Mouse (Mus musculus) erythroid progenitor cell, adult 5-6 weeks (primary cell): Measurements from ENCODE around the gene C9orf72. TPM values are rescaled to one million over a fixed set of nuclear protein-coding genes. Genes with fewer than 3 reads are reported as not detected.

Source experiments
- ATAC-seq: replicated peaks from 2 replicates; pipeline ENCODE4 v1.8.0; 2016; ENCODE audit warnings: moderate number of reproducible peaks, mild to moderate bottlenecking, moderate TSS enrichment, inconsistent platforms; ENCODE audit not compliant: poor library complexity, low FRiP score, severe bottlenecking
- total RNA-seq, 2 experiments: library from RNA; stranded (forward) in 1 of 2; stranded (reverse) in 1 of 2; fragments of 150-400 nt in 1 of 2; fragments of 186-747, 209-891 nt in 1 of 2; gene quantifications; 2 replicates each; pipeline versions ENCODE4 v1.2.3 to v1.2.4; 2015 to 2017; ENCODE audit warnings: low replicate concordance in 2 of 2

C9orf72 gene
- total RNA-seq, 2 experiments from 2014 or later = 2.9 to 11.3 TPM

GRCm38 (mm10) chr4:35143472-35144102, 82.4 kb downstream of the C9orf72 start:
- no peak for ATAC-seq

Other genes with a start within 250 kb of the C9orf72 start
- not detected in 2 replicates for gene Ifnk, start 74.1 kb downstream of the C9orf72 start, total RNA-seq (2015; ENCODE audit: low replicate concordance)
- gene Ifnk, start 74.1 kb downstream of the C9orf72 start, total RNA-seq (2017; ENCODE audit: low replicate concordance) = not detected in 2 replicates
- gene Mob3b, start 68.7 kb downstream of the C9orf72 start, total RNA-seq (2015; ENCODE audit: low replicate concordance) = under 0.01 and 4.3 TPM in 2 replicates
- gene Mob3b, start 68.7 kb downstream of the C9orf72 start, total RNA-seq (2017; ENCODE audit: low replicate concordance) = 1.2 and 1.4 TPM in 2 replicates